Mouse (Mus musculus): ENCODE measurements at regions not wholly inside any gene's neighbourhood (a gene's known extent, or its start where the extent isn't known, plus 50 kb on each side); places are given as distances from the start of the nearest gene placed in this dataset.
A peak's percentile ranks its signal among the peaks of the same experiment; 100 is the strongest.

GRCm38 (mm10) chr6:12244151-12244550 is 336.5 kb downstream of the Phf14 start:
- H3K4me2 ChIP-seq (replicated peaks), result no peak overlapping the region
- WGBS, result 32% methylated on average over 1 of the region's 1 CpGs
- no peak for ATAC-seq (ENCODE audit: low FRiP score, low read depth)

DNA sequence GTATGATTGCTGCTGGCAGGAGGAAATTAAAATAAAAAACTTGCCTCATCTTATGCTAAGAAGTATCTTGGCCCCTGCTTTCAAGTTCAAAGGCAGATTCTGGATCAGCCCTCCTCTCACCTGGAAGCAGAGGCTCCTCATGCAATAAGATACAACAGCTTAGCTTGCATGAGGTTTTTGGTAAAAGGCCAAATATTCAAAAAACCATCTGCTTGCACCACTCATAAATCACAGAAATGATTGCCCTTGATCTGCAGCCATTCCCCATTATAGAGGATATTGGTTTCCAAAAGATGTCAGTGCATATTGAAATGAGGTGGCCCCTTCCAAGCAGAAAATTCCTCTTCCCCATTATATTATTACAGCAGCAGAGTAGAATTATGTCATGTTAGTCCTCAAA is 340.4 kb downstream of the Phf14 start:
- no peaks in the 10 kb centered on the region for H3K9me3 ChIP-seq
- no peak overlapping the region for H3K4me3 ChIP-seq
- no peaks in the 10 kb centered on the region for H3K27me3 ChIP-seq (replicated peaks)
- H3K9ac ChIP-seq, result no peak overlapping the region
- no peak overlapping the region for H3K27ac ChIP-seq
- no peak for ATAC-seq (ENCODE audit: low FRiP score, low read depth)
- no peaks in the 10 kb centered on the region for H3K4me1 ChIP-seq
- no peaks in the 10 kb centered on the region for H3K36me3 ChIP-seq
- no peak overlapping the region for H3K4me2 ChIP-seq (replicated peaks)

More at GRCm38 (mm10) chr6:12244151-12244550, 336.5 kb downstream of the Phf14 start:
- Histone ChIP-seq H3K9me3 (no peaks in the 10 kb centered on the region), H3K4me1 (no peaks in the 10 kb centered on the region), H3K9ac (no peak overlapping the region), H3K27ac (no peak overlapping the region), H3K4me3 (no peak overlapping the region), H3K27me3 (replicated peaks) (no peaks in the 10 kb centered on the region), H3K36me3 (no peaks in the 10 kb centered on the region)

GRCm38 (mm10) chr6:12248599-12248998 is 341.0 kb downstream of the Phf14 start:
- H3K9ac ChIP-seq, result no peak overlapping the region
- no peak for ATAC-seq (ENCODE audit: low FRiP score, low read depth)
- H3K27ac ChIP-seq, result no peak overlapping the region
- 81% methylated on average over 4 of the region's 4 CpGs for WGBS
- H3K27me3 ChIP-seq (replicated peaks), result no peaks in the 10 kb centered on the region
- H3K4me2 ChIP-seq (replicated peaks), result no peak overlapping the region
- no peak overlapping the region for H3K4me3 ChIP-seq
- H3K36me3 ChIP-seq, result no peaks in the 10 kb centered on the region
- H3K4me1 ChIP-seq, result no peaks in the 10 kb centered on the region
- H3K9me3 ChIP-seq, result no peaks in the 10 kb centered on the region

- H3K4me2 ChIP-seq (replicated peaks), result no peak overlapping the region
- no peak overlapping the region for H3K9ac ChIP-seq
- H3K27ac ChIP-seq, result no peak overlapping the region
- H3K27me3 ChIP-seq (replicated peaks), result no peaks in the 10 kb centered on the region
- no peaks in the 10 kb centered on the region; the same call in 1 of the 2 replicates for H3K4me1 ChIP-seq
- H3K9me3 ChIP-seq, result no peaks in the 10 kb centered on the region
- WGBS, result 95% methylated on average over 3 of the region's 3 CpGs
- no peaks in the 10 kb centered on the region for H3K36me3 ChIP-seq
- no peak for ATAC-seq (ENCODE audit: low FRiP score, low read depth)
- no peak overlapping the region for H3K4me3 ChIP-seq
Measured at GRCm38 (mm10) chr6:12254507-12254906, 346.9 kb downstream of the Phf14 start.

- Histone ChIP-seq H3K36me3 (no peaks in the 10 kb centered on the region), H3K9me3 (no peaks in the 10 kb centered on the region), H3K4me1 (no peaks in the 10 kb centered on the region; the same call in 1 of the 2 replicates), H3K27me3 (replicated peaks) (no peaks in the 10 kb centered on the region), H3K9ac (no peak overlapping the region), H3K4me2 (replicated peaks) (no peak overlapping the region), H3K27ac (no peak overlapping the region), H3K4me3 (no peak overlapping the region)
- 78% methylated on average over 1 of the region's 1 CpGs for WGBS
- no peak for ATAC-seq (ENCODE audit: low FRiP score, low read depth)
Measured at GRCm38 (mm10) chr6:12255434-12255833, 347.8 kb downstream of the Phf14 start.

GRCm38 (mm10) chr6:12258273-12258672 is 350.7 kb downstream of the Phf14 start:
- no peaks in the 10 kb centered on the region; the same call in 1 of the 2 replicates for H3K4me1 ChIP-seq
- H3K9me3 ChIP-seq, result no peaks in the 10 kb centered on the region
- no peak overlapping the region for H3K4me3 ChIP-seq
- H3K9ac ChIP-seq, result no peak overlapping the region
- 30% methylated on average over 3 of the region's 3 CpGs for WGBS
- H3K27me3 ChIP-seq (replicated peaks), result no peaks in the 10 kb centered on the region
- no peak overlapping the region for H3K4me2 ChIP-seq (replicated peaks)
- no peak overlapping the region for H3K27ac ChIP-seq
- H3K36me3 ChIP-seq, result no peaks in the 10 kb centered on the region
- no peak for ATAC-seq (ENCODE audit: low FRiP score, low read depth)

GRCm38 (mm10) chr6:12258940-12259481 is 351.4 kb downstream of the Phf14 start:
- Histone ChIP-seq H3K4me3 (no peak overlapping the region), H3K9me3 (no peaks in the 10 kb centered on the region), H3K4me1 (no peaks in the 10 kb centered on the region; the same call in 1 of the 2 replicates), H3K4me2 (replicated peaks) (peak overlapping the region; percentile 36), H3K36me3 (no peaks in the 10 kb centered on the region), H3K27ac (no peak overlapping the region), H3K27me3 (replicated peaks) (no peaks in the 10 kb centered on the region), H3K9ac (0 out of 2 replicates have a peak overlapping the region, but pooled peaks have one; percentile 35)
- ATAC-seq (ENCODE audit: low FRiP score, low read depth), result peak; percentile 42
- 42% methylated on average over 7 of the region's 7 CpGs for WGBS

- H3K36me3 ChIP-seq, result no peaks in the 10 kb centered on the region
- no peak for ATAC-seq (ENCODE audit: low FRiP score, low read depth)
- H3K27me3 ChIP-seq (replicated peaks), result no peaks in the 10 kb centered on the region
- H3K4me1 ChIP-seq, result no peaks in the 10 kb centered on the region; the same call in 1 of the 2 replicates
- no peak overlapping the region for H3K9ac ChIP-seq
- no peak overlapping the region for H3K4me3 ChIP-seq
- peak overlapping the region; percentile 36 for H3K4me2 ChIP-seq (replicated peaks)
- H3K27ac ChIP-seq, result no peak overlapping the region
- no peaks in the 10 kb centered on the region for H3K9me3 ChIP-seq
- WGBS, result 44% methylated on average over 8 of the region's 8 CpGs
Measured at GRCm38 (mm10) chr6:12259629-12260028, 352.0 kb downstream of the Phf14 start.

- Histone ChIP-seq H3K27ac (no peak overlapping the region), H3K9ac (no peak overlapping the region), H3K4me2 (replicated peaks) (peak overlapping the region; percentile 6; the same call in 1 of the 2 replicates), H3K36me3 (no peaks in the 10 kb centered on the region), H3K27me3 (replicated peaks) (no peaks in the 10 kb centered on the region), H3K4me1 (no peaks in the 10 kb centered on the region; the same call in 1 of the 2 replicates), H3K4me3 (no peak overlapping the region), H3K9me3 (no peaks in the 10 kb centered on the region)
- 34% methylated on average over 9 of the region's 9 CpGs for WGBS
- ATAC-seq (ENCODE audit: low FRiP score, low read depth), result peak; percentile 85
Measured at GRCm38 (mm10) chr6:12260325-12261076, 352.9 kb downstream of the Phf14 start.

Measured in neural tube, embryonic 12.5 days (tissue).